Mouse (Mus musculus): ENCODE data around the gene Galnt9. TPM values are rescaled to one million over a fixed set of nuclear protein-coding genes. Genes with fewer than 3 reads are reported as not detected.

The Galnt9 gene
- total RNA-seq, 2 experiments from 2014 or later, result 103 to 119 TPM

DNA sequence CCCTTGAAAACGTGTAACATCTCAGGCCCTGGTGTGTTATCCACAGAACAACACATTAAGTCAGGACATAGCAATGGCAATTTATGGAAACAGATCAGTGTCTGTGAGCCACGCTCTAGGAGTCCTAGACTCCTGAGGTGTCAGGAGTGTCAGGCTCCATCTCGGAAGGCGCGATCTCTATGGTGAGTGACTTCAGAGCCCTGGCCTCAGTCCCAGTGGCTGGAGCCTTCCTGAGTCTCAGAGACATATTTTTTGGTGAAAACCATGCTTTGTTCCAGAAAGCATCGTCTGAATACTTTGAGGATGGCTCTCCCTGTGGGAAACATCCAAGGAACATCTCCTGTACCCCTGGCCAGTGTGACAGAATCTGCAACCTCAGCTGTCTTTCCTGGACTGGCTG lies 2.7 kb upstream of the Galnt9 start:
- no peak for DNase-seq (ENCODE audit: extremely low spot score in 1 of 2, low spot score in 2 of 2)
- Histone ChIP-seq H3K27ac (no peak overlapping the region), H3K4me3 (no peak overlapping the region)
- intact Hi-C loops (cut with DNase I), result no loop called here
- no peak for TF ChIP-seq CTCF (IDR thresholded peaks at IDR 0.05)

DNA sequence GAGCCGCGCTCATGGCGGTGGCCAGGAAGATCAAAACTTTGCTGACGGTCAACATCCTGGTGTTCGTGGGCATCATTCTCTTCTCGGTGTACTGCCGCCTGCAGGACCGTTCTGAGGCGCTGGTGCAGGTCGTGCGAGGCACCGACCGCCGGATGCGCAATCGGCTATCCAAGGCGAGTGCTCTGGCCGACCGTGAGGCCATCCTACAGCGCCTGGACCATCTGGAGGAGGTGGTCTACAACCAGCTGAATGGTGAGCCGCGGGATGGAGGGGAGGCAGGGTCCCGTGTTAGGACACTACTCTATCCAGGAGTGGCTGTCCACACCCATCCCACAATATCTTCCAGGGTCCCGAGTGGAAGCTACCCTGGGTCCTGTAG lies 525 bp downstream of the Galnt9 start:
- no peak for DNase-seq (ENCODE audit: extremely low spot score in 1 of 2, low spot score in 2 of 2)
- TF ChIP-seq CTCF (IDR thresholded peaks at IDR 0.05), result peak; percentile 15
- H3K27ac ChIP-seq, result peak overlapping the region; percentile 70
- intact Hi-C loops (cut with DNase I), result loop anchor here (1.0 to 5.0 kb wide), 3 partner anchors 23 to 93 kb away; no protein-coding TSS in a partner anchor
- H3K4me3 ChIP-seq, result peak overlapping the region; percentile 65

DNA sequence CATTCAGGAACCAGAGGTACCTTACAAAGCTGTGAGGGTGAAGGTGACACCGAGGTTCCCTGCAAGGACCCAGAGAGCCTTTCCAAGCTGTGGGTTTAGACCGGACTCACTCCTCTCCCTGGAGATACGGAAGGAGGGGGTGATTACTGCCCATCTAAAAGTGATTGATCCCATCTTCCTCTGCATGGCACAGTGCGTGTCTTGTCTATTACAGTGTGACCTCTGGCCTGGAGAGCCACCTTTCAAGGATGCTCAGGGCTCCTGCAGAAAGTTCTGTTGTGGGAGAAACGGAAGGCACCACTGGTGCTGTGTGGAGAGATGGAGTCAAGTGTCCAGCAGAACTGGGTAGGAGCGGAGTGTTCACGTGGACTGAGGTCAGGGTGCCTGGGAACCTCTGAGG lies 1.2 kb downstream of the Galnt9 start:
- peak overlapping the region; percentile 70 for H3K27ac ChIP-seq
- DNase-seq (ENCODE audit: extremely low spot score in 1 of 2, low spot score in 2 of 2), result no peak
- intact Hi-C loops (cut with DNase I), result loop anchor here (5.0 kb wide), 2 partner anchors 52 to 92 kb away; no protein-coding TSS in a partner anchor
- H3K4me3 ChIP-seq, result peak overlapping the region; percentile 65
- TF ChIP-seq CTCF (IDR thresholded peaks at IDR 0.05), result no peak

DNA sequence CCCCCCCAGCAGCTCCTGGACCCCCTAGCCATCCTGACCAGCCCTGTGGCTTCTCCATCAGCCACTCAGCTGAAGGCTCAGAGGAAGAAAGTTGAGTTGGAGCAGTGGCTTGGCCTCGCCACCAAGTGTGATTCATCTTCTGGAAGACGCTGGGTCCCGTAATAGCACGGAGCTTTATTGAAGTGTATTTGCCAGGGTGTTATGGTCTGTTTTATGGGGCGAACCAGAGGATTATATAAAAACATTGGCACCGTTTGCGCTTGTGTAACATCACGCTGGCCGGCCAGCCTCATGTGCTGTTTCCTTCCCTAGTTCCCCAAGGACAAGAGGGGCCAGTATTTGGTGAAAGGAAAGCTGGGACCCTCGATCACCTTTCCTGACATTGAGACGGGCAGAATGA lies 2.0 kb downstream of the Galnt9 start:
- Histone ChIP-seq H3K4me3 (peak overlapping the region; percentile 65), H3K27ac (peak overlapping the region; percentile 70)
- DNase-seq (ENCODE audit: extremely low spot score in 1 of 2, low spot score in 2 of 2), result peak in 1 of 2 experiments; percentile 39
- intact Hi-C loops (cut with DNase I), result loop anchor here (5.0 kb wide), 2 partner anchors 51 to 91 kb away; no protein-coding TSS in a partner anchor
- no peak for TF ChIP-seq CTCF (IDR thresholded peaks at IDR 0.05)

DNA sequence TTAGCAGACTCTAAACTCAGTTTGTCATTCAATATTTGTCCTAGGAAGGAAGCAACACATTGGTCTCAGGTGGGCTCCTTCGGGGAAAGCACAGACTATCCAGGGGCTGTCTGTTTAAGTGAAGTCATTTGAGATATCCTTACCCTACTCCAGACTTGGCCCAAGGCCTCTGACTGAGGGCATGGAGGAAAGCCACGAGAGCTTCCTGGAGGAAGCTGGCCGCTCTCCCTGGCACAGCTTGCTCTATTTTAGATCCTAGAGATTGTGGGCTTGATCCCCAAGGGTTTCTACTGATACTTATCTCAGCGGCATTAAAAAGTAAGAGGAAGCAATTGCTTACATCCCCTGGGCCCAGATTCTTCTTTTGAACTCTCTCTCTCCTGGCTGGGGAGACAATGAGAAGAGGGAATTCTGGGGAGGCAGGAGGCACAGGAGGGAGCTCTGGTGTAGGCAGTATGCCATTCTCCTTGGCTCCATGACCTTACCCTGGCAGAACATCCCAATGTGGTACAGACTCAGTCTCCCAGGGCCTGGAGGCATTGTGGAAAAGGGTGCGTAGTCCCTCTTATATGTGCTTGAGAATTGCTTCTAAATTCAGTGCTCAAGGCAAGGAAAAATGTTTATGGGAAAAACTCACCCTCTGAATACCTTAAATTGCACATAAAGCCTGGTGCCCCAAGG lies 2.7 kb downstream of the Galnt9 start:
- H3K27ac ChIP-seq, result peak overlapping the region; percentile 70
- no peak for DNase-seq (ENCODE audit: extremely low spot score in 1 of 2, low spot score in 2 of 2)

DNA sequence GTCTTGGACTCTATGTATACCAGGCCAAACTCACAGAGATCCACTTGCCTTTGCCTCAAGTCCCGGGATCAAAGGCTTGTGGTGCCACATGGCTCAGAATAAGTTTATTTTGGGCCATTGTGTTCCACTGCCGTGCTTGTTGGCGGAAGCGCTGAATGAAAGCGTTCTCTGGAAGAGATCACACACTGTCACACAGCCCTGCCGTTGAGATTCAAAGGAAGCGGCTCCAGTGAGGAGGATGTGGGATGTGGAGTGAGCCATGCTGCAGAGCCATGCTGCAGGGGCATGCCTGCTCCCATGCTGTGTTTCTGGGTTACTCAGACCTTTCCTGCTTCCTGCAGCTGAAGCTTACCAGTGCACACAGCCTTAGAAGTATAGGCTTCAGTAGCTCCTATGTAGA lies 4.3 kb downstream of the Galnt9 start:
- H3K4me3 ChIP-seq, result peak overlapping the region; percentile 7; the same call in 1 of the 2 replicates
- intact Hi-C loops (cut with DNase I), result loop anchor here (5.0 kb wide), 2 partner anchors 49 to 89 kb away; no protein-coding TSS in a partner anchor
- no peak for DNase-seq (ENCODE audit: extremely low spot score in 1 of 2, low spot score in 2 of 2)
- no peak for TF ChIP-seq CTCF (IDR thresholded peaks at IDR 0.05)
- H3K27ac ChIP-seq, result no peak overlapping the region; the same call in 1 of the 2 replicates

More for the DNA sequence above, 2.7 kb downstream of the Galnt9 start:
- peak overlapping the region; percentile 65 for H3K4me3 ChIP-seq
- intact Hi-C loops (cut with DNase I), result loop anchor here (5.0 kb wide), 2 partner anchors 50 to 90 kb away; no protein-coding TSS in a partner anchor
- no peak for TF ChIP-seq CTCF (IDR thresholded peaks at IDR 0.05)

DNA sequence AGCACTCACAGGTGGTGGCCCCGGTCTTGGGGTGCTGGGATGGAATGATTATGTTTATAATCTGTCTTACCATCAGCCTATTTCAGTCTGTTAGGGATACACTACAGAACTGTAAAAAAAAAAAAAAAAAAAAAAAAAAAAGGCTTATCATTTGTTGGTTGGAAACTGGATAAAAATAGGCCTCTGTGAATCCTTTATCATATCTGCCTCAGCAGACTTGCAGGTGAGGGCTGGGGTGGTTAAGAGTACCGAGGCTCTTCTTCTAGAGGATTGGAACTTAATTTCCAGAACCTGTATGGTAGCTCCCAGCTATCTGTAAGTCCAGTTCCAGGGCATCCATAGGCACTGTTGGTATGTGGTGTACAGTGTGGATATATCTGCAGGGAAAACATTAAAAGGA lies 6.0 kb downstream of the Galnt9 start:
- TF ChIP-seq CTCF (IDR thresholded peaks at IDR 0.05), result no peak
- no peak for DNase-seq (ENCODE audit: extremely low spot score in 1 of 2, low spot score in 2 of 2)
- intact Hi-C loops (cut with DNase I), result loop anchor here (5.0 kb wide), 1 partner anchor 58 kb away; no protein-coding TSS in a partner anchor
- Histone ChIP-seq H3K27ac (no peak overlapping the region), H3K4me3 (no peak overlapping the region)

DNA sequence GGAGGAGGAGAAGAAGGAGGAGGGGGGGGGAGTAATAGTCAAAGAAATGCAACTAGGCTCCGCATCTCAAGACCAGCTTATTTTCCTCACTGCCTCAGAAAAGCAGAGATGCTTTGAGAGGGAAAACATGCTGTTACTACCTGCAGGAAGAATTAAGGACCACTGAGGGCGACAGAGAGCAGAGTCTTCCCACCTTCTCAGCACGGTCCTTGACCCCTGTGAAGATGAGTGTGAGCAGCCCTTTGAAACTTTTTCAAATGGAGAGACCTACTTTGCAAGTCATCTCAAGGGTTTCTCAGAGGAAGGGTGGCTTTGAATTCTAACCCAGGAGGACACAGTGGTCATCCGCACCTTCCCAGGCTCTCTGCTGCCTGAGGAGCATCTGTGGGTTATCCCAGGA lies 6.7 kb downstream of the Galnt9 start:
- intact Hi-C loops (cut with DNase I), result loop anchor here (5.0 kb wide), 1 partner anchor 59 kb away; no protein-coding TSS in a partner anchor
- Histone ChIP-seq H3K27ac (no peak overlapping the region), H3K4me3 (no peak overlapping the region)
- TF ChIP-seq CTCF (IDR thresholded peaks at IDR 0.05), result peak; percentile 34
- no peak for DNase-seq (ENCODE audit: extremely low spot score in 1 of 2, low spot score in 2 of 2)

DNA sequence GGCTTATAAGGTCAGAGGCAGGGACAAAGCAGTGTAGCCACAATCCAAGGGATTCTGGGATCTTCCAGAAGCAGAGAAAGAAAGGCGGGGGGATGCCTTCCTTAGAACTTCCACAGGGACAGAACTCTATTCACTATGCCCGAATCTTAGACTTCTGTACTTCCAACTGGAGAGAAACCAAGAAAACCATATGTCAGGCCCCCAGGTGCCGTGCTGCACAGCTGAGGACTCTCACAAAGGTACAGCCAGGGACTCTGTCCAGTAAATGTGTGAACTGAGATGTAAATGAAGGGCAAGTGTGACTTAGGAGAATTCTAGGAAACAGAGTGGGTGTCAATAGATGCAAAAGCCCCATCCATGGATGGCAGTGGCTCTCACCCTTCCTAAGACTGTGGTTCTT lies 7.8 kb downstream of the Galnt9 start:
- intact Hi-C loops (cut with DNase I), result loop anchor here (5.0 kb wide), 1 partner anchor 60 kb away; no protein-coding TSS in a partner anchor
- DNase-seq (ENCODE audit: extremely low spot score in 1 of 2, low spot score in 2 of 2), result no peak
- Histone ChIP-seq H3K4me3 (no peak overlapping the region), H3K27ac (no peak overlapping the region)
- TF ChIP-seq CTCF (IDR thresholded peaks at IDR 0.05), result no peak

DNA sequence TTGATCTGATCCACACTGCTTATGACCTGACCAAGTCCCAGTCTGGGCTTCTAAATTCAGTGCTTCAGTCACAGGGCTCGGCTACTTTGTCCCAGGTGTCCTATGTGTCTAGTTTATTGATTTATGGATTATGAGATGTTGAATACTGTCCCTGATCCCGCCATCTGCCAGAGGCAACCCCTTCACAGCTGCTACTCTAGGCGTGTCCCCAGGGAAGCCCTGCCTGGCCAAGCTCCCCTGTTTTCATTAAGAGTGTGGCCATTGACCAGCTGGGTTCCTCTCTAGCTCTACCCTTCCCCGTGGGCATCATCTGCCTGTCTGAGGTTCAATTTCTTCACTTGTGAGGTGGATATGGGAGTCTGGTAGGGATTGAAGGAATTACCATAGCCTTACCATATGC lies 9.2 kb downstream of the Galnt9 start:
- DNase-seq (ENCODE audit: extremely low spot score in 1 of 2, low spot score in 2 of 2), result no peak
- TF ChIP-seq CTCF (IDR thresholded peaks at IDR 0.05), result no peak
- intact Hi-C loops (cut with DNase I), result loop anchor here (5.0 kb wide), 1 partner anchor 61 kb away; no protein-coding TSS in a partner anchor
- Histone ChIP-seq H3K27ac (no peak overlapping the region), H3K4me3 (no peak overlapping the region)

DNA sequence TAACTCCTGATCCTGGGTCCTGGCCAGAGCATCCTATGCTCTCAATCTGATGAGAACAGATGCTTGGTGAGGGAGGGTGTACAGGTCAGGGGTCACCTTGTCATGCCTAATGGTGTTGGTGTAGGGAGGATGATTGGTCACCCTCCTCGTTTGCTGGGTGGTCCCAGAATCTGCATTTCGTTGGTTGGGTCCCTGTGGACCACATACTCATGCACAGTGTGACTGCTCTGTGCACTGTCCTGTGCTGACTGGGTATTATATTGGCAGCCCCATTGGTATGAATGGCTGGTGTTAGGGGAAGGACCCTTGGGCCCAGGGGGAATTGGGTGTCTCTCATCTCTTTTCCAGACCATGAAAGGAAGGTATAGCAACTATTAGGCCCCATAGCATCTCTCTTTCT lies 11.0 kb downstream of the Galnt9 start:
- TF ChIP-seq CTCF (IDR thresholded peaks at IDR 0.05), result no peak
- Histone ChIP-seq H3K4me3 (no peak overlapping the region), H3K27ac (no peak overlapping the region)
- intact Hi-C loops (cut with DNase I), result no loop called here
- DNase-seq (ENCODE audit: extremely low spot score in 1 of 2, low spot score in 2 of 2), result no peak

DNA sequence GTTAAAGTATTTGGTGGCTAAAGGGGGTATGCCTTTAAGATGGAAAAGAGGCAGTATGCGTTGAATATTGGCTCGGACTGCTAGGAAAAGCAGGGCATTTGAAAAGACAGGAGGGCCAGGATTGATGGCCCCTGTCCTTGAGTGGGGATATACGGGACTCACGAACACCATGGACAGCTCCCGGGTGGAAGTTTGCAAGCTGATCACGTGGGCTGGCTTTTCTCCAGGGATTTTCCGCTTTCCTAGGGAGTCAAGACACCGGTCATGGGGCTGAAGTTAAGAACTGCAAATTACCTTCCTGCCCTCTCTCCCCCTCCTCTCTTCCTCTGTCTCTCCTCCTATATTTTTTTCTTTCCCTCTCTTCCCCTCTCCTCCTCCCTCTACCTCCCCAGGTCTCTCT lies 14.2 kb downstream of the Galnt9 start:
- intact Hi-C loops (cut with DNase I), result no loop called here
- Histone ChIP-seq H3K27ac (no peak overlapping the region), H3K4me3 (no peak overlapping the region)
- no peak for TF ChIP-seq CTCF (IDR thresholded peaks at IDR 0.05)
- DNase-seq (ENCODE audit: extremely low spot score in 1 of 2, low spot score in 2 of 2), result no peak
